Mouse (Mus musculus): ENCODE measurements at regions not wholly inside any gene's neighbourhood (a gene's known extent, or its start where the extent isn't known, plus 50 kb on each side); places are given as distances from the start of the nearest gene placed in this dataset.

- Histone ChIP-seq H3K4me1 (no peaks in the 10 kb centered on the region), H3K27ac (no peak overlapping the region), H3K9me3 (no peaks in the 10 kb centered on the region), H3K9ac (no peak overlapping the region), H3K27me3 (no peaks in the 10 kb centered on the region; the same call in 1 of the 2 replicates), H3K36me3 (replicated peaks) (no peaks in the 10 kb centered on the region), H3K4me2 (no peak overlapping the region), H3K4me3 (replicated peaks) (no peak overlapping the region)
- 63% methylated on average over 7 of the region's 7 CpGs for WGBS
- ATAC-seq (ENCODE audit: low FRiP score) = no peak
Measured at GRCm38 (mm10) chr4:95353894-95354319, 203.4 kb upstream of the Fggy start.

GRCm38 (mm10) chr4:95358674-95359073, 198.6 kb upstream of the Fggy start:
- ATAC-seq (ENCODE audit: low FRiP score) = no peak
- Histone ChIP-seq H3K9me3 (no peaks in the 10 kb centered on the region), H3K27me3 (no peaks in the 10 kb centered on the region; the same call in 1 of the 2 replicates), H3K4me3 (replicated peaks) (no peak overlapping the region), H3K9ac (no peak overlapping the region), H3K4me2 (no peak overlapping the region), H3K36me3 (replicated peaks) (no peaks in the 10 kb centered on the region), H3K27ac (no peak overlapping the region), H3K4me1 (peaks cover 6% of the 10 kb centered on the region; the same call in 1 of the 2 replicates)
- WGBS = 74% methylated on average over 2 of the region's 2 CpGs

GRCm38 (mm10) chr4:95360336-95360967, 196.9 kb upstream of the Fggy start:
- 24% methylated on average over 3 of the region's 3 CpGs for whole genome bisulfite sequencing
- no peak overlapping the region for H3K4me3 ChIP-seq (replicated peaks)
- no peaks in the 10 kb centered on the region for H3K9me3 ChIP-seq
- no peak overlapping the region for H3K27ac ChIP-seq
- ATAC-seq (ENCODE audit: low FRiP score) = no peak
- no peak overlapping the region for H3K4me2 ChIP-seq
- H3K36me3 ChIP-seq (replicated peaks) = no peaks in the 10 kb centered on the region
- H3K4me1 ChIP-seq = peaks cover 6% of the 10 kb centered on the region; the same call in 1 of the 2 replicates
- no peaks in the 10 kb centered on the region for H3K27me3 ChIP-seq
- no peak overlapping the region for H3K9ac ChIP-seq

GRCm38 (mm10) chr4:95364376-95365082, 192.8 kb upstream of the Fggy start:
- Histone ChIP-seq H3K27ac (no peak overlapping the region), H3K9ac (no peak overlapping the region), H3K9me3 (no peaks in the 10 kb centered on the region), H3K4me1 (peaks cover 6% of the 10 kb centered on the region; the same call in 1 of the 2 replicates), H3K4me2 (no peak overlapping the region), H3K4me3 (replicated peaks) (no peak overlapping the region), H3K27me3 (no peaks in the 10 kb centered on the region), H3K36me3 (replicated peaks) (no peaks in the 10 kb centered on the region)
- peak; percentile 46; the same call in 1 of the 2 replicates for ATAC-seq (ENCODE audit: low FRiP score)
- WGBS = 79% methylated on average over 4 of the region's 4 CpGs

- Histone ChIP-seq H3K4me2 (no peak overlapping the region), H3K4me1 (peaks cover 6% of the 10 kb centered on the region; the same call in 1 of the 2 replicates), H3K27ac (no peak overlapping the region), H3K36me3 (replicated peaks) (no peaks in the 10 kb centered on the region), H3K9ac (no peak overlapping the region), H3K4me3 (replicated peaks) (no peak overlapping the region), H3K27me3 (no peaks in the 10 kb centered on the region), H3K9me3 (no peaks in the 10 kb centered on the region)
- WGBS = 80% methylated on average over 5 of the region's 5 CpGs
- no peak for ATAC-seq (ENCODE audit: low FRiP score)
Measured at GRCm38 (mm10) chr4:95376386-95376785, 180.9 kb upstream of the Fggy start.

GRCm38 (mm10) chr4:95377222-95378134, 179.8 kb upstream of the Fggy start:
- WGBS = 69% methylated on average over 9 of the region's 9 CpGs
- Histone ChIP-seq H3K4me1 (peaks cover 6% of the 10 kb centered on the region; the same call in 1 of the 2 replicates), H3K4me3 (replicated peaks) (no peak overlapping the region), H3K4me2 (no peak overlapping the region), H3K27me3 (no peaks in the 10 kb centered on the region), H3K9me3 (no peaks in the 10 kb centered on the region), H3K36me3 (replicated peaks) (no peaks in the 10 kb centered on the region), H3K27ac (no peak overlapping the region), H3K9ac (no peak overlapping the region)
- no peak for ATAC-seq (ENCODE audit: low FRiP score)

GRCm38 (mm10) chr4:95378645-95379044, 178.7 kb upstream of the Fggy start:
- ATAC-seq (ENCODE audit: low FRiP score) = no peak
- Histone ChIP-seq H3K4me2 (no peak overlapping the region), H3K36me3 (replicated peaks) (no peaks in the 10 kb centered on the region), H3K27me3 (no peaks in the 10 kb centered on the region), H3K4me1 (peaks cover 6% of the 10 kb centered on the region; the same call in 1 of the 2 replicates), H3K4me3 (replicated peaks) (no peak overlapping the region), H3K9me3 (no peaks in the 10 kb centered on the region), H3K9ac (no peak overlapping the region), H3K27ac (no peak overlapping the region)
- WGBS = 94% methylated on average over 3 of the region's 3 CpGs

GRCm38 (mm10) chr4:95383216-95383892, 174.0 kb upstream of the Fggy start:
- H3K27me3 ChIP-seq = no peaks in the 10 kb centered on the region
- no peak overlapping the region for H3K27ac ChIP-seq
- no peaks in the 10 kb centered on the region for H3K36me3 ChIP-seq (replicated peaks)
- H3K4me2 ChIP-seq = no peak overlapping the region
- WGBS = 92% methylated on average over 8 of the region's 8 CpGs
- no peak overlapping the region for H3K4me3 ChIP-seq (replicated peaks)
- H3K9ac ChIP-seq = no peak overlapping the region
- no peaks in the 10 kb centered on the region for H3K9me3 ChIP-seq
- no peak for ATAC-seq (ENCODE audit: low FRiP score)
- H3K4me1 ChIP-seq = no peaks in the 10 kb centered on the region

- no peaks in the 10 kb centered on the region for H3K4me1 ChIP-seq
- H3K9me3 ChIP-seq = no peaks in the 10 kb centered on the region
- no peak overlapping the region for H3K4me3 ChIP-seq (replicated peaks)
- 76% methylated on average over 7 of the region's 7 CpGs for WGBS
- H3K27me3 ChIP-seq = no peaks in the 10 kb centered on the region
- no peak overlapping the region for H3K27ac ChIP-seq
- H3K4me2 ChIP-seq = no peak overlapping the region
- no peaks in the 10 kb centered on the region for H3K36me3 ChIP-seq (replicated peaks)
- H3K9ac ChIP-seq = no peak overlapping the region
- no peak for ATAC-seq (ENCODE audit: low FRiP score)
Measured at GRCm38 (mm10) chr4:95385552-95385951, 171.8 kb upstream of the Fggy start.

- H3K27ac ChIP-seq = no peak overlapping the region
- no peaks in the 10 kb centered on the region for H3K27me3 ChIP-seq
- no peak overlapping the region for H3K4me2 ChIP-seq
- no peak for ATAC-seq (ENCODE audit: low FRiP score)
- H3K9me3 ChIP-seq = no peaks in the 10 kb centered on the region
- H3K36me3 ChIP-seq (replicated peaks) = no peaks in the 10 kb centered on the region
- H3K4me3 ChIP-seq (replicated peaks) = no peak overlapping the region
- H3K4me1 ChIP-seq = no peaks in the 10 kb centered on the region
- no peak overlapping the region for H3K9ac ChIP-seq
- WGBS = 54% methylated on average over 2 of the region's 2 CpGs
Measured at GRCm38 (mm10) chr4:95386021-95386420, 171.3 kb upstream of the Fggy start.

GRCm38 (mm10) chr4:95388556-95388955, 168.8 kb upstream of the Fggy start:
- Histone ChIP-seq H3K36me3 (replicated peaks) (no peaks in the 10 kb centered on the region), H3K4me2 (no peak overlapping the region), H3K9ac (no peak overlapping the region), H3K4me1 (no peaks in the 10 kb centered on the region), H3K27ac (no peak overlapping the region), H3K9me3 (no peaks in the 10 kb centered on the region), H3K27me3 (no peaks in the 10 kb centered on the region), H3K4me3 (replicated peaks) (no peak overlapping the region)
- WGBS = 69% methylated on average over 3 of the region's 3 CpGs
- no peak for ATAC-seq (ENCODE audit: low FRiP score)

- Histone ChIP-seq H3K4me1 (no peaks in the 10 kb centered on the region), H3K27ac (no peak overlapping the region), H3K4me2 (no peak overlapping the region), H3K36me3 (replicated peaks) (no peaks in the 10 kb centered on the region), H3K9ac (no peak overlapping the region), H3K27me3 (no peaks in the 10 kb centered on the region), H3K4me3 (replicated peaks) (no peak overlapping the region), H3K9me3 (no peaks in the 10 kb centered on the region)
- 52% methylated on average over 2 of the region's 2 CpGs for whole genome bisulfite sequencing
- ATAC-seq (ENCODE audit: low FRiP score) = no peak
Measured at GRCm38 (mm10) chr4:95389647-95390046, 167.7 kb upstream of the Fggy start.
